Mouse (Mus musculus): ENCODE results near the gene Resf1.

DNA sequence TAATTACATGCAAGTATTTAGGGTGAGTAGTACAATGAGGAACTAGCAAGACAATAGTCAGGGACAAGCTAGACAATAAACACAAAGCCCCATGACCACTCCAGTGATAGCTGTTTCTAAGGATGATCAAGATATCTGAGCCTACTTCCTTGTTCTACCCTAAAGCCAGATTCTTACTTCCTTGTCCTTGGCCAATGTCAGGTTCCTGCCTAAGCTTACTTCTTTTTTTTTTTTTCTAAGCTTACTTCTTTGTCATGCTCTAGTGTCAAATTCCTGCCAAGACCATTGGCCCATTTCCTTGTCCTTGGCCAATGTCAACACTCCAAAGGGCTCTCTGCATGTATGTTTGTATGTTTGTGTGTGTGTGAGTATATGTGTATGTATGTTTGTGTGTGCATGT lies 47.9 kb downstream of the Resf1 start:
- TF ChIP-seq EP300 (optimal IDR thresholded peaks at IDR 0.05) (no peak), CTCF (IDR thresholded peaks at IDR 0.05; ENCODE audit: low read depth) (no peak)
